Comparison of ENCODE assay signal across 28 mouse cellular contexts in genomic region chr10:58979320-58979959, GRCm38 (mm10).
DNase-seq lines count a peak whose midpoint lies in the region; ATAC-seq lines count a peak whose summit lies in the region.
"Had no signal": no experiment of that assay in that cellular context is flagged by ENCODE, and none has a peak within 500 bp of the region (broad histone marks: within the 10 kb centered on the region; RNA-seq: fewer than 3 reads in every experiment).

No protein-coding gene starts in this region.

- no peaks in the 10 kb centered on the region for H3K36me3 ChIP-seq in midbrain, embryonic 13.5 days
- H3K36me3 ChIP-seq in midbrain, embryonic 11.5 days (ENCODE audit: control insufficient read depth, insufficient read depth, low read length), result no peaks in the 10 kb centered on the region
- no peaks in the 10 kb centered on the region for H3K36me3 ChIP-seq in hindbrain, embryonic 14.5 days (replicated peaks; ENCODE audit: control insufficient read depth, insufficient read depth)
- H3K36me3 ChIP-seq in midbrain, embryonic 16.5 days (ENCODE audit: control insufficient read depth, insufficient read depth, low read length), result no peaks in the 10 kb centered on the region
- H3K36me3 ChIP-seq in neural tube, embryonic 15.5 days, result no peaks in the 10 kb centered on the region
- H3K36me3 ChIP-seq: G1E; heart, embryonic 12.5 days; limb, embryonic 12.5 days; liver, embryonic 15.5 days; midbrain, embryonic 12.5 days had no signal

- ATAC-seq in midbrain, embryonic 13.5 days, result 0 out of 2 replicates have a peak, but pooled peaks have one; percentile 20
- ATAC-seq in midbrain, embryonic 11.5 days (ENCODE audit: low FRiP score), result no peak
- peak; percentile 72 for ATAC-seq in hindbrain, embryonic 14.5 days (ENCODE audit: low FRiP score)
- ATAC-seq in midbrain, embryonic 16.5 days, result peak; percentile 66
- ATAC-seq in neural tube, embryonic 15.5 days (ENCODE audit: low FRiP score), result peak; percentile 68
- ATAC-seq: forebrain, embryonic 13.5 days had no signal

- no peak overlapping the region for H3K27ac ChIP-seq in midbrain, embryonic 13.5 days
- H3K27ac ChIP-seq in midbrain, embryonic 11.5 days (ENCODE audit: low read depth, low read length), result no peak overlapping the region
- H3K27ac ChIP-seq in hindbrain, embryonic 14.5 days, result no peak overlapping the region
- no peak overlapping the region for H3K27ac ChIP-seq in midbrain, embryonic 16.5 days (ENCODE audit: low read length)
- H3K27ac ChIP-seq in neural tube, embryonic 15.5 days (replicated peaks), result no peak overlapping the region
- H3K27ac ChIP-seq: forebrain, embryonic 13.5 days; limb, embryonic 12.5 days; liver, embryonic 15.5 days; midbrain, embryonic 12.5 days had no signal

- peaks cover 19% of the 10 kb centered on the region for H3K4me1 ChIP-seq in midbrain, embryonic 13.5 days (replicated peaks)
- no peaks in the 10 kb centered on the region for H3K4me1 ChIP-seq in midbrain, embryonic 11.5 days (ENCODE audit: control insufficient read depth, insufficient read depth, low read length)
- H3K4me1 ChIP-seq in hindbrain, embryonic 14.5 days (replicated peaks; ENCODE audit: control insufficient read depth, insufficient read depth, low read length), result peaks cover 9% of the 10 kb centered on the region
- peaks cover 5% of the 10 kb centered on the region for H3K4me1 ChIP-seq in midbrain, embryonic 16.5 days (ENCODE audit: control insufficient read depth, insufficient read depth, low read length)
- peaks cover 19% of the 10 kb centered on the region for H3K4me1 ChIP-seq in neural tube, embryonic 15.5 days
- H3K4me1 ChIP-seq: heart, embryonic 12.5 days; liver, embryonic 15.5 days had no signal

- H3K27me3 ChIP-seq in midbrain, embryonic 13.5 days, result no peaks in the 10 kb centered on the region
- H3K27me3 ChIP-seq in midbrain, embryonic 11.5 days (ENCODE audit: control insufficient read depth, insufficient read depth, low read length), result no peaks in the 10 kb centered on the region
- no peaks in the 10 kb centered on the region for H3K27me3 ChIP-seq in hindbrain, embryonic 14.5 days (ENCODE audit: control insufficient read depth, insufficient read depth, low read length)
- no peaks in the 10 kb centered on the region for H3K27me3 ChIP-seq in midbrain, embryonic 16.5 days (ENCODE audit: control insufficient read depth, insufficient read depth, low read depth, low read length)
- H3K27me3 ChIP-seq in neural tube, embryonic 15.5 days (replicated peaks), result no peaks in the 10 kb centered on the region
- H3K27me3 ChIP-seq: forebrain, embryonic 13.5 days; heart, embryonic 12.5 days; limb, embryonic 12.5 days; liver, embryonic 15.5 days had no signal

- H3K9ac ChIP-seq in midbrain, embryonic 13.5 days (replicated peaks), result no peak overlapping the region
- H3K9ac ChIP-seq in midbrain, embryonic 11.5 days (ENCODE audit: low read length), result no peak overlapping the region
- H3K9ac ChIP-seq in hindbrain, embryonic 14.5 days, result no peak overlapping the region
- H3K9ac ChIP-seq in midbrain, embryonic 16.5 days (ENCODE audit: low read depth, low read length), result no peak overlapping the region
- no peak overlapping the region for H3K9ac ChIP-seq in neural tube, embryonic 15.5 days (replicated peaks)
- H3K9ac ChIP-seq: forebrain, embryonic 13.5 days; heart, embryonic 12.5 days; limb, embryonic 12.5 days; liver, embryonic 15.5 days; lung, embryonic 14.5 days; midbrain, embryonic 12.5 days had no signal

- no peaks in the 10 kb centered on the region for H3K9me3 ChIP-seq in midbrain, embryonic 13.5 days
- H3K9me3 ChIP-seq in midbrain, embryonic 11.5 days (ENCODE audit: control insufficient read depth, low read length), result no peaks in the 10 kb centered on the region
- H3K9me3 ChIP-seq in hindbrain, embryonic 14.5 days (ENCODE audit: control insufficient read depth, low read length), result 0 out of 2 replicates have a peak, but pooled peaks cover 2% of the 10 kb centered on the region
- no peaks in the 10 kb centered on the region for H3K9me3 ChIP-seq in midbrain, embryonic 16.5 days (replicated peaks; ENCODE audit: control insufficient read depth, low read length, poor library complexity, severe bottlenecking)
- no peaks in the 10 kb centered on the region for H3K9me3 ChIP-seq in neural tube, embryonic 15.5 days (replicated peaks)
- H3K9me3 ChIP-seq: forebrain, embryonic 13.5 days; G1E; heart, embryonic 12.5 days; limb, embryonic 12.5 days; liver, embryonic 15.5 days; midbrain, embryonic 12.5 days had no signal

- no peak overlapping the region for H3K4me2 ChIP-seq in midbrain, embryonic 13.5 days (replicated peaks)
- H3K4me2 ChIP-seq in midbrain, embryonic 11.5 days, result no peak overlapping the region
- H3K4me2 ChIP-seq in hindbrain, embryonic 14.5 days (replicated peaks), result no peak overlapping the region
- H3K4me2 ChIP-seq in midbrain, embryonic 16.5 days (ENCODE audit: low read length), result no peak overlapping the region
- H3K4me2 ChIP-seq in neural tube, embryonic 15.5 days, result no peak overlapping the region
- H3K4me2 ChIP-seq: forebrain, embryonic 13.5 days; heart, embryonic 12.5 days; limb, embryonic 12.5 days; liver, embryonic 15.5 days; lung, embryonic 14.5 days; midbrain, embryonic 12.5 days had no signal

- 31% methylated on average over 7 of the region's 7 CpGs for WGBS in midbrain, embryonic 13.5 days
- 39% methylated on average over 7 of the region's 7 CpGs for WGBS in midbrain, embryonic 11.5 days
- 18% methylated on average over 7 of the region's 7 CpGs for WGBS in hindbrain, embryonic 14.5 days
- WGBS in midbrain, embryonic 16.5 days, result 25% methylated on average over 7 of the region's 7 CpGs
- WGBS in neural tube, embryonic 15.5 days, result 9% methylated on average over 7 of the region's 7 CpGs

- no peak overlapping the region for H3K4me3 ChIP-seq in midbrain, embryonic 13.5 days (replicated peaks)
- no peak overlapping the region for H3K4me3 ChIP-seq in midbrain, embryonic 11.5 days (ENCODE audit: low read depth, low read length)
- H3K4me3 ChIP-seq in hindbrain, embryonic 14.5 days (replicated peaks; ENCODE audit: low read length), result no peak overlapping the region
- no peak overlapping the region for H3K4me3 ChIP-seq in midbrain, embryonic 16.5 days (ENCODE audit: low read depth, low read length)
- H3K4me3 ChIP-seq in neural tube, embryonic 15.5 days (replicated peaks), result no peak overlapping the region
- H3K4me3 ChIP-seq: forebrain, embryonic 13.5 days; heart, embryonic 12.5 days; limb, embryonic 12.5 days; liver, embryonic 15.5 days; midbrain, embryonic 12.5 days; myocyte had no signal

- no peak for DNase-seq in midbrain, embryonic 11.5 days (ENCODE audit: low spot score, missing footprints)
- DNase-seq in hindbrain, embryonic 14.5 days (ENCODE audit: low spot score), result peak; percentile 66
- DNase-seq in kidney, adult 8-10 months, result no peak
- no peak for DNase-seq in kidney, postnatal 10 days
- DNase-seq: adrenal gland, adult 8-10 months; cerebellum, adult 8-10 months; cerebellum, postnatal 36 days; gastrocnemius, postnatal 14 days; heart, adult 11 months; heart, postnatal 4 days; kidney, adult 2 months; kidney, postnatal 14 days; layer of hippocampus, adult 9-11 months; lung, embryonic 14.5 days; lung, postnatal 14 days; right cerebral cortex, postnatal 4 days; thymus, adult 2 months; thymus, postnatal 4 days had no signal
